Mouse (Mus musculus) midbrain, embryonic 15.5 days (tissue): ENCODE data around the gene Gm12248. TPM values are rescaled to one million over a fixed set of nuclear protein-coding genes. Genes with fewer than 3 reads are reported as not detected.
A peak's percentile ranks its signal among the peaks of the same experiment; 100 is the strongest.

Experiments used
- ATAC-seq: fragments of 200-750 bp; cut with Nextera tagmentation; replicated peaks from 2 replicates; pipeline ENCODE4 v1.8.0; 2017; ENCODE audit warnings: moderate TSS enrichment
- H3K27ac ChIP-seq: fragments of 300-500 bp; sonication (generic); 2 replicates; pipeline ENCODE4 v1.5.1; 2015; ENCODE audit warnings: mild to moderate bottlenecking, inconsistent platforms
- H3K27me3 ChIP-seq: fragments of 300-500 bp; sonication (generic); replicated peaks from 2 replicates; pipeline ENCODE4 v1.6.1; 2015; ENCODE audit warnings: inconsistent platforms
- H3K36me3 ChIP-seq: fragments of 300-500 bp; sonication (generic); replicated peaks from 2 replicates; pipeline ENCODE4 v1.6.1; 2015; ENCODE audit warnings: inconsistent platforms
- H3K4me1 ChIP-seq: fragments of 300-500 bp; sonication (generic); 2 replicates; pipeline ENCODE4 v1.6.1; 2015; ENCODE audit warnings: inconsistent platforms
- H3K4me2 ChIP-seq: fragments of 300-500 bp; sonication (generic); 2 replicates; pipeline ENCODE4 v1.6.1; 2015; ENCODE audit warnings: inconsistent platforms, mild to moderate bottlenecking, moderate library complexity
- H3K4me3 ChIP-seq: fragments of 300-500 bp; sonication (generic); 2 replicates; pipeline ENCODE4 v1.5.1; 2015; ENCODE audit warnings: mild to moderate bottlenecking, inconsistent platforms
- H3K9ac ChIP-seq: fragments of 300-500 bp; sonication (generic); 2 replicates; pipeline ENCODE4 v1.6.1; 2015; ENCODE audit warnings: mild to moderate bottlenecking, inconsistent platforms
- H3K9me3 ChIP-seq: fragments of 300-500 bp; sonication (generic); 2 replicates; pipeline ENCODE4 v1.6.1; 2016; ENCODE audit warnings: inconsistent platforms
- WGBS: fragments of 180-500 bp; shearing (Covaris S2); methylation state at CpG from one replicate; pipeline ENCODE4 v1.1.7; 2015; ENCODE audit warnings: mixed read lengths; 5-methylcytosine and 5-hydroxymethylcytosine counted together
- polyA plus RNA-seq: library from polyadenylated mRNA; unstranded; fragments of >200 nt; fragmentation: Nextera tagmentation; extraction: Ambion mirVana; gene quantifications from 2 replicates; pipeline ENCODE4 v1.2.1, GENCODE M21; 2015

The Gm12248 gene
- polyA plus RNA-seq, 1 experiment from 2014 or later, result 0.18 TPM

- no peak overlapping the region for H3K4me3 ChIP-seq
- H3K9me3 ChIP-seq, result no peaks in the 10 kb centered on the region
- H3K9ac ChIP-seq, result no peak overlapping the region
- H3K4me2 ChIP-seq, result no peak overlapping the region
- H3K27ac ChIP-seq, result no peak overlapping the region
- no peaks in the 10 kb centered on the region for H3K27me3 ChIP-seq
- WGBS, result 80% methylated on average over 3 of the region's 3 CpGs
- no peaks in the 10 kb centered on the region for H3K4me1 ChIP-seq
- no peak for ATAC-seq
- H3K36me3 ChIP-seq, result peaks cover 56% of the 10 kb centered on the region
These were observed 27.7 kb upstream of the Gm12248 start for GRCm38 (mm10) chr11:58120655-58121054.

- no peak for ATAC-seq
- WGBS, result 85% methylated on average over 10 of the region's 10 CpGs
- Histone ChIP-seq H3K27ac (no peak overlapping the region), H3K9me3 (no peaks in the 10 kb centered on the region), H3K9ac (no peak overlapping the region), H3K4me3 (no peak overlapping the region), H3K4me2 (no peak overlapping the region), H3K36me3 (peaks cover 72% of the 10 kb centered on the region), H3K27me3 (no peaks in the 10 kb centered on the region), H3K4me1 (no peaks in the 10 kb centered on the region)
These were observed 24.2 kb upstream of the Gm12248 start for GRCm38 (mm10) chr11:58117044-58117652.

DNA sequence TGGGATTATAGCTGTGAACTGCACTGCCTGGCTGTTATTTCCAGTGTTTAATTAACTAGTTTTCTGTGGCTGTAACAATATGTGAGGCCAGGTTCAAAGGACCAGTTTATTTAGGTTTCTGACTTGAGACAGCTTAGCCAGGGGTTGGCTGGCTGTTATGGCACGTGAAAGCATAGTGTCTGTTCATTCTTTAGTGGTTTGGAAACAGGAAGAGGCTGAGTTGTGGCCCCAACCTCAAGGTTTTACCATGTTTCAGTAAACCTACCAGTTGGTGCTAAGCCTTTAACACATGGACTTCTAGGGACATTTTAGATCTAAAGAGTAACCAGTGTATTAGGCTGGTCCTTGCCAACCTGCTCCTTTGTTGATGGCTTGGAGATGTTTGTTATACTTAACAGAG, 23.6 kb upstream of the Gm12248 start:
- H3K9ac ChIP-seq, result no peak overlapping the region
- no peaks in the 10 kb centered on the region for H3K4me1 ChIP-seq
- no peak overlapping the region for H3K27ac ChIP-seq
- no peaks in the 10 kb centered on the region for H3K27me3 ChIP-seq
- no peak overlapping the region for H3K4me3 ChIP-seq
- 78% methylated on average over 1 of the region's 1 CpGs for WGBS
- H3K9me3 ChIP-seq, result no peaks in the 10 kb centered on the region
- peaks cover 78% of the 10 kb centered on the region for H3K36me3 ChIP-seq
- no peak overlapping the region for H3K4me2 ChIP-seq
- no peak for ATAC-seq

GRCm38 (mm10) chr11:58107664-58108337, 14.9 kb upstream of the Gm12248 start:
- Histone ChIP-seq H3K27ac (no peak overlapping the region), H3K27me3 (no peaks in the 10 kb centered on the region), H3K4me3 (no peak overlapping the region), H3K36me3 (peaks cover 23% of the 10 kb centered on the region), H3K4me2 (no peak overlapping the region), H3K4me1 (peaks cover 35% of the 10 kb centered on the region), H3K9me3 (no peaks in the 10 kb centered on the region), H3K9ac (no peak overlapping the region)
- ATAC-seq, result no peak
- WGBS, result 90% methylated on average over 4 of the region's 4 CpGs

GRCm38 (mm10) chr11:58107009-58107408, 14.1 kb upstream of the Gm12248 start:
- H3K4me1 ChIP-seq, result peaks cover 36% of the 10 kb centered on the region
- ATAC-seq, result no peak
- no peaks in the 10 kb centered on the region for H3K27me3 ChIP-seq
- no peaks in the 10 kb centered on the region for H3K9me3 ChIP-seq
- no peak overlapping the region for H3K9ac ChIP-seq
- no peak overlapping the region for H3K4me2 ChIP-seq
- WGBS, result 49% methylated on average over 3 of the region's 3 CpGs
- H3K4me3 ChIP-seq, result no peak overlapping the region
- H3K27ac ChIP-seq, result no peak overlapping the region
- H3K36me3 ChIP-seq, result peaks cover 20% of the 10 kb centered on the region

- WGBS, result under 1% methylated on average over 24 of the region's 24 CpGs
- peak overlapping the region; percentile 82 for H3K9ac ChIP-seq
These were observed 11.4 kb upstream of the Gm12248 start for GRCm38 (mm10) chr11:58104351-58104791.

DNA sequence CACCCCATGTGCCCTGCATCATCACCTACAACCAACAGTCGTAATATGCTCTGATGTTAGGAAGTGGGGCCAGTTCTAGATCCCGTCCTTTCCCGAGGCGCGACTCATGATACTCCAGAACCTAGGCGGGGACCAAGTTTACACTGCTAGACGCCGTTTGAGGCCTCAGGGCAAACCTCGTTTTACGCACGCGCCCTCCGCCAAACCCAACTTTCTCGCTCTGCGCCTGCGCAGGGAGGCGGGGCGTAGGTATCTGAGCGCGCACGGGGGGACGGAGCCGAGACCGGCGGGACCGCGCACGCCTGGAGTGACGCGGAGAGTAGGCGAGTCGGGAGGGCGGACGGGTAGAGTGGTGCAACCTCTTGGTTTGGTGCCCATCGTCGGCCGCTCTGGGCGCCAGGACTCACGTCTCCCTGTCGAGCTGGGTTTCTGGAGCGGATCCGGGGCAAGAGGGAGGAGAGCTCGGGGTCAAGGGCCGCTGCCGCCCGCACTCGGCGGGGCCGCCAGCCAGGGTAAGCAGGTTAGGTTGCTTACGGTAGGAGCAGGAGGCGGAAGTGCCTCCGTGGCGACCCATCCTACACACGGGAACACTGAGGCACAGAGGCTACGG, 10.9 kb upstream of the Gm12248 start, which contains the start of gene Cnot8:
Gene Cnot8, plus strand, starts transcription at position 457 of the 610 bp plus-strand sequence.
- peak; percentile 96 for ATAC-seq
- no peaks in the 10 kb centered on the region for H3K27me3 ChIP-seq
- peaks cover 36% of the 10 kb centered on the region for H3K4me1 ChIP-seq
- H3K9ac ChIP-seq, result peak within 1 kb of the TSS; percentile 82
- peak within 1 kb of the TSS; percentile 79 for H3K4me3 ChIP-seq
- peak within 1 kb of the TSS; percentile 85 for H3K27ac ChIP-seq
- H3K4me2 ChIP-seq, result peak within 1 kb of the TSS; percentile 56
- H3K9me3 ChIP-seq, result no peaks in the 10 kb centered on the region
- H3K36me3 ChIP-seq, result no peaks in the 10 kb centered on the region
- WGBS, result under 1% methylated on average over 55 of the region's 55 CpGs

More at GRCm38 (mm10) chr11:58104351-58104791, 11.4 kb upstream of the Gm12248 start:
- H3K27me3 ChIP-seq, result no peaks in the 10 kb centered on the region
- peaks cover 36% of the 10 kb centered on the region for H3K4me1 ChIP-seq
- H3K27ac ChIP-seq, result peak overlapping the region; percentile 85
- no peaks in the 10 kb centered on the region for H3K36me3 ChIP-seq
- H3K4me2 ChIP-seq, result peak overlapping the region; percentile 55
- ATAC-seq, result peak; percentile 56
- no peaks in the 10 kb centered on the region for H3K9me3 ChIP-seq
- H3K4me3 ChIP-seq, result peak overlapping the region; percentile 79

DNA sequence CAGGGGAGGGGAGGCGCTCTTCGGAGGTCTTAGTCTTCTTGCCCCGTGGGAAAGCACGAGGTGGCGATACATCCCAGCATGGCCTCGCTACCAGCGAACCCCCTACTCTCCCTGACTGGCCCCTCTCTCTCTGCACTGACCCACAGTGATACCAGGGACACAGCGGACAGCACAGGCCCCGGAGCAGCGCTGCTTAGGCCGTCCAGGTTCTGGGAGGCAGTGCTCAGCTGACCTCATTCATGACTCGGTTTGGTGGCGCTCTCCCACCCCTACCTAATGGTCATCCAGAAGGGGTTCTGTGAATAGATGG, 10.4 kb upstream of the Gm12248 start:
- Histone ChIP-seq H3K4me1 (peaks cover 36% of the 10 kb centered on the region), H3K27me3 (peaks cover 4% of the 10 kb centered on the region; the same call in 1 of the 2 replicates), H3K4me2 (peak overlapping the region; percentile 56), H3K27ac (peak overlapping the region; percentile 85), H3K36me3 (no peaks in the 10 kb centered on the region), H3K9me3 (no peaks in the 10 kb centered on the region), H3K4me3 (peak overlapping the region; percentile 79), H3K9ac (peak overlapping the region; percentile 46)
- ATAC-seq, result peak; percentile 75
- 59% methylated on average over 13 of the region's 13 CpGs for WGBS

DNA sequence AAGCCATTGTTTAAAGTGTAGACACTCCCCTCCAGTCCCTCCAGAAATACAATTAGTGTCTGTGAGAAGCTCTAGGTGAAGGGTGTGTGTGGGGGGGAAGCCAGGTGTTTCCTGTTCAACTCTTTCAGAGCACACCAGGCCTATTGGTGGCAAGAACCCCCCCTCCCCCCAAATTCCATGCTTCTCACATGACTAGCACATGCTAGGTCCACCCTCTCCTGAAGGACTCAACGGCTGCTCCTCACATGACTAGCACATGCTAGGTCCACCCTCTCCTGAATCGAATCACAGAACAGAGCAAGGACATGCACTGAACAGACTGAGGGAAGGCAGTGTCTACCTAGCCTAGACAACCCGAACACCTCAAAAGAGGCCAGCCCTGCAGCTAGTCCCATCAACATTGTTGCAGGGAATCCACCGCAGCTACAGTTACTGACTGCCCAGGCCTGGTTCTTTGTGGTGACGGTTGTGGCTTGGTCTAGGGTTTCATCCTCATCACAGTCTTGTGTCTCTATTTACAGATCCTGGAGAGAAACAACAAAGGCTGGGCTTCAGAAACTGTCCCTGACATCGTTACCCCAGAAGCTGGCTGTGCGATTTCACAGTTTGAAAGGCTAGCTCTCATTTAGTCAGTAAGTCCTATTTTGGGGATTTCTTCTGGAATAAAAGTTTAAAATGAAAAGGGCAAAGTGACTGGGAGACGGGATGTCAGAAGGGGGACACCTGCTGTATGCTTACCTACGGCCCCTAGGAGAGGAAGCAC, 9.8 kb upstream of the Gm12248 start:
- peak overlapping the region; percentile 46 for H3K9ac ChIP-seq
- peak overlapping the region; percentile 85; the same call in 1 of the 2 replicates for H3K27ac ChIP-seq
- no peak for ATAC-seq
- peaks cover 35% of the 10 kb centered on the region for H3K4me1 ChIP-seq
- no peaks in the 10 kb centered on the region for H3K36me3 ChIP-seq
- peak overlapping the region; percentile 79 for H3K4me3 ChIP-seq
- H3K27me3 ChIP-seq, result peaks cover 5% of the 10 kb centered on the region; the same call in 1 of the 2 replicates
- WGBS, result 91% methylated on average over 9 of the region's 9 CpGs
- peak overlapping the region; percentile 56 for H3K4me2 ChIP-seq
- H3K9me3 ChIP-seq, result no peaks in the 10 kb centered on the region

GRCm38 (mm10) chr11:58102146-58102545, 9.2 kb upstream of the Gm12248 start:
- peaks cover 11% of the 10 kb centered on the region for H3K27me3 ChIP-seq
- no peak for ATAC-seq
- no peak overlapping the region for H3K9ac ChIP-seq
- no peak overlapping the region for H3K27ac ChIP-seq
- WGBS, result 85% methylated on average over 3 of the region's 3 CpGs
- H3K4me1 ChIP-seq, result peaks cover 32% of the 10 kb centered on the region
- H3K4me3 ChIP-seq, result no peak overlapping the region
- no peaks in the 10 kb centered on the region for H3K9me3 ChIP-seq
- H3K36me3 ChIP-seq, result no peaks in the 10 kb centered on the region
- H3K4me2 ChIP-seq, result no peak overlapping the region

- Histone ChIP-seq H3K9me3 (no peaks in the 10 kb centered on the region), H3K36me3 (no peaks in the 10 kb centered on the region), H3K4me1 (peaks cover 29% of the 10 kb centered on the region), H3K9ac (no peak overlapping the region), H3K27me3 (peaks cover 12% of the 10 kb centered on the region), H3K4me2 (no peak overlapping the region), H3K4me3 (no peak overlapping the region), H3K27ac (no peak overlapping the region)
- ATAC-seq, result no peak
- 83% methylated on average over 4 of the region's 4 CpGs for WGBS
These were observed 8.3 kb upstream of the Gm12248 start for GRCm38 (mm10) chr11:58101194-58101720.

DNA sequence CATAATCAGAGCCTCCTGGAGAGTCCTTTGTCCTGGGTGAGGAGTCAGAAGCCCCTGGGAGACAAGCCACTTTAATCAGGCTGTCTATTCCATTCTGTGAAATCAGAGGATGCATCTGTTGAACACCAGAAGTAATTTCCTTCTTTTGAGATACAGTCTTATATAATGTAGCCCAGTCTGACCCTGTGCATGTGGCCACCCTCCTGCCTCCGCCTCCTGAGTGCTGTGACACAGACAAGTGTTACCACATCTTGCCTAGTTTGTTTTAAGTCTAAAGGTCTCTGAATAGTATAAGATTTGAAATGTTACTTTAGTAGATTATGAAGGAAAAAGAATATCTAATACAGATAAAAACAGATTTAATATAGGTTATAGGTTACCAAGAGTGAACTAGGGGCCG, 7.1 kb upstream of the Gm12248 start:
- no peaks in the 10 kb centered on the region for H3K36me3 ChIP-seq
- ATAC-seq, result no peak
- H3K4me1 ChIP-seq, result peaks cover 19% of the 10 kb centered on the region
- H3K27ac ChIP-seq, result no peak overlapping the region
- no peak overlapping the region for H3K4me3 ChIP-seq
- H3K9me3 ChIP-seq, result no peaks in the 10 kb centered on the region
- H3K27me3 ChIP-seq, result peaks cover 12% of the 10 kb centered on the region
- WGBS, result 92% methylated on average over 2 of the region's 2 CpGs
- H3K9ac ChIP-seq, result no peak overlapping the region
- H3K4me2 ChIP-seq, result no peak overlapping the region
